Mouse (Mus musculus): ENCODE results near the gene Ccn2. TPM values are rescaled to one million over a fixed set of nuclear protein-coding genes. Genes with fewer than 3 reads are reported as not detected.

Ccn2 gene
- polyA plus RNA-seq, 1 experiment from 2014 or later: 0.84 TPM

DNA sequence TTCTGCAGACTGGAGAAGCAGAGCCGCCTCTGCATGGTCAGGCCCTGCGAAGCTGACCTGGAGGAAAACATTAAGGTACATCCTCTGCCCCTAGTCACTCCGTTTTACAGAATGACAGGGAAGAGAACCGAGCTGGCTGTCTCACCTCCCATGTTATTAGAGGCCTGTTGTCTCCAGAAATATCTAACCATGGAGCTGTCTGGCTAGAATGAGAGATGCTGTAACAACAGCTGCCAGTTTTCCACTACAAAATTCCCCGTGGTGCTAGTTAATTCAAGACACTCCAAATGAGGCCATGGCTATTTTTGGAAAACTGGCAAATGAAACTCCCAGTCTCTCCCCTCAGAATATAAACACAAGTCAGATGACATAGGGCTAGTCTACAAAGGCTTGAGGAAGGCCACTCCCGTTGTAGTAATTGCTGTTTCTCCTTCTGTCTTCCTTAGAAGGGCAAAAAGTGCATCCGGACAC is 1.7 kb downstream of the Ccn2 start:
- Histone ChIP-seq H3K27me3 (ENCODE audit: control insufficient read depth, insufficient read depth, low read length) (no peaks in the 10 kb centered on the region), H3K4me2 (ENCODE audit: low read depth, low read length) (peak overlapping the region; percentile 4; the same call in 1 of the 2 replicates), H3K4me1 (ENCODE audit: control insufficient read depth, insufficient read depth, low read length) (peaks cover 5% of the 10 kb centered on the region; the same call in 1 of the 2 replicates), H3K4me3 (ENCODE audit: low read depth, low read length) (no peak overlapping the region), H3K27ac (ENCODE audit: low read depth, low read length) (no peak overlapping the region), H3K9ac (replicated peaks; ENCODE audit: low read depth, low read length) (no peak overlapping the region), H3K36me3 (ENCODE audit: control insufficient read depth, insufficient read depth, low read length) (no peaks in the 10 kb centered on the region), H3K9me3 (ENCODE audit: control insufficient read depth, low read length) (no peaks in the 10 kb centered on the region)
- ATAC-seq (ENCODE audit: low read depth): no peak
- 68% methylated on average over 7 of the region's 7 CpGs for WGBS

DNA sequence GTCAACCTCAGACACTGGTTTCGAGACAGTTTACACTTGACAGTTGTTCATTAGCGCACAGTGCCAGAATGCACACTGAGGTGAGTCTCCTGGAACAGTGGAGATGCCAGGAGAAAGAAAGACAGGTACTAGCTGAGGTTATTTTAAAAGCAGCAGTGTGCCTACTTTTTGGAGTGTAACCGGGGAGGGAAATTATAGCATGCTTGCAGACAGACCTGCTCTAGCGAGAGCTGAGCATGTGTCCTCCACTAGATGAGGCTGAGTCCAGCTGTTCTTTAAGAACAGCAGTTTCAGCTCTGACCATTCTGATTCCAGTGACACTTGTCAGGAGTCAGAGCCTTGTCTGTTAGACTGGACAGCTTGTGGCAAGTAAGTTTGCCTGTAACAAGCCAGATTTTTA is 2.5 kb downstream of the Ccn2 start:
- peaks cover 5% of the 10 kb centered on the region; the same call in 1 of the 2 replicates for H3K4me1 ChIP-seq (ENCODE audit: control insufficient read depth, insufficient read depth, low read length)
- H3K4me3 ChIP-seq (ENCODE audit: low read depth, low read length): no peak overlapping the region
- H3K27ac ChIP-seq (ENCODE audit: low read depth, low read length): no peak overlapping the region
- H3K4me2 ChIP-seq (ENCODE audit: low read depth, low read length): no peak overlapping the region
- H3K9ac ChIP-seq (replicated peaks; ENCODE audit: low read depth, low read length): no peak overlapping the region
- no peaks in the 10 kb centered on the region for H3K9me3 ChIP-seq (ENCODE audit: control insufficient read depth, low read length)
- no peak for ATAC-seq (ENCODE audit: low read depth)
- H3K36me3 ChIP-seq (ENCODE audit: control insufficient read depth, insufficient read depth, low read length): no peaks in the 10 kb centered on the region
- no peaks in the 10 kb centered on the region for H3K27me3 ChIP-seq (ENCODE audit: control insufficient read depth, insufficient read depth, low read length)
- 86% methylated on average over 4 of the region's 4 CpGs for WGBS

DNA sequence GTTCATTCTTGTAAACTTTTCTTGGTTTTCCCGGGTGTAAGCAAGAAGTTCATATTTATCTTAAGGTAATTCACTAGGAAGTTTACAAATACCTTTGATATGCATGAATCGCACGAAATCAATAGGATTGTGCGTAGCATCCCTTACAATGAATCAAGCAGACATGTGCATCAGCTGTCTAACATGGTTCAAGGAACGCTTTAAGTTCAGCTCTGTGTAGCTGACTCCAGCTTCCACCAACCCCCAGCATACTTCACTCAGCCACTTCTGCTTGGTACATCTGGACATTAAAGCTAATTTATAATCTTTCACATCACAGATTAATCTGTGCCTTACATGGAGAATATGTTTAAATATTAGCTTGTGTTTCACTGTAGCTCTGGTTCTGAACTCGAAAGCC is 3.5 kb downstream of the Ccn2 start:
- Histone ChIP-seq H3K9me3 (ENCODE audit: control insufficient read depth, low read length) (no peaks in the 10 kb centered on the region), H3K4me1 (ENCODE audit: control insufficient read depth, insufficient read depth, low read length) (peaks cover 5% of the 10 kb centered on the region; the same call in 1 of the 2 replicates), H3K4me2 (ENCODE audit: low read depth, low read length) (no peak overlapping the region), H3K27ac (ENCODE audit: low read depth, low read length) (no peak overlapping the region), H3K9ac (replicated peaks; ENCODE audit: low read depth, low read length) (no peak overlapping the region), H3K27me3 (ENCODE audit: control insufficient read depth, insufficient read depth, low read length) (no peaks in the 10 kb centered on the region), H3K4me3 (ENCODE audit: low read depth, low read length) (no peak overlapping the region), H3K36me3 (ENCODE audit: control insufficient read depth, insufficient read depth, low read length) (no peaks in the 10 kb centered on the region)
- 88% methylated on average over 6 of the region's 6 CpGs for WGBS
- ATAC-seq (ENCODE audit: low read depth): no peak

DNA sequence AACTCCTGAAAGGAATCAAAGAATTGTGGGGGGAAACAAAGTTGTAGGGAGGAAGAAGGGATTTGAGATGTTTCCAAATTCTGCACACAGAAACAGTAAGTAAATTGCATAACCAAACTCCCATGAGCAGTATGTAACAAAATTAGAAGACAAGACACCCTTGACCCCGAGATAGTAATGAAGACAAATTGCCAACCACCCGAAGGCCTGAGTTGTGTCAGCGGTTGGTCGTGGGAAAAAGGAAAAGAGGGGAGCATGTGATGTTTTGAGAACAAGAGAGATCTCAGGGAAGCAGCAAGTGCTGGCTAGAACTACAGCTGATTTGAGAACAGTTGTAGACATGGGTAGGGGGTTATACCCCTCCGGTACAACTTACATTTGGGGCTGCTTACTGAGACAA is 4.6 kb downstream of the Ccn2 start:
- no peak for ATAC-seq (ENCODE audit: low read depth)
- no peak overlapping the region for H3K4me2 ChIP-seq (ENCODE audit: low read depth, low read length)
- H3K4me1 ChIP-seq (ENCODE audit: control insufficient read depth, insufficient read depth, low read length): peaks cover 5% of the 10 kb centered on the region; the same call in 1 of the 2 replicates
- H3K27ac ChIP-seq (ENCODE audit: low read depth, low read length): no peak overlapping the region
- H3K9ac ChIP-seq (replicated peaks; ENCODE audit: low read depth, low read length): no peak overlapping the region
- no peaks in the 10 kb centered on the region for H3K27me3 ChIP-seq (ENCODE audit: control insufficient read depth, insufficient read depth, low read length)
- H3K4me3 ChIP-seq (ENCODE audit: low read depth, low read length): no peak overlapping the region
- no peaks in the 10 kb centered on the region for H3K36me3 ChIP-seq (ENCODE audit: control insufficient read depth, insufficient read depth, low read length)
- H3K9me3 ChIP-seq (ENCODE audit: control insufficient read depth, low read length): no peaks in the 10 kb centered on the region
- 74% methylated on average over 5 of the region's 5 CpGs for WGBS

DNA sequence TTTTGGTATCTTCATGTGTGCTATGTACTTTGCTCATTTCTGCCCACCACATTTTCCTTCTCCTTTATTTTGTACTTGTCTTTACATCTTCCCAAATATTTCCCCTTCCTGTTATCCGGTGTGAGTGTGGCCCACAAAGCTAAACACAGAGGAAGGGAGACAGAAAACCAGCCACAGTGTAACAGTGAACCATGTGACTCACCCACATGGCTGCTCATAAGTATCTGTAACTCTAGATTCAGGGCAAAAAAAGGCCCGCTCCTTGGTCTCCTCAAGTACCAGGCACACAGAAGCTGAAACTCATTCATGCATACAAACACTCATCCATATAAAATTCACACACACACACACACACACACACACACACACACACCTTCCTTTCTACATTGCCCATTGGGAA is 7.8 kb downstream of the Ccn2 start:
- Histone ChIP-seq H3K4me1 (ENCODE audit: control insufficient read depth, insufficient read depth, low read length) (no peaks in the 10 kb centered on the region), H3K4me2 (ENCODE audit: low read depth, low read length) (no peak overlapping the region), H3K9me3 (ENCODE audit: control insufficient read depth, low read length) (no peaks in the 10 kb centered on the region), H3K36me3 (ENCODE audit: control insufficient read depth, insufficient read depth, low read length) (no peaks in the 10 kb centered on the region), H3K4me3 (ENCODE audit: low read depth, low read length) (no peak overlapping the region), H3K27ac (ENCODE audit: low read depth, low read length) (no peak overlapping the region), H3K9ac (replicated peaks; ENCODE audit: low read depth, low read length) (no peak overlapping the region), H3K27me3 (ENCODE audit: control insufficient read depth, insufficient read depth, low read length) (no peaks in the 10 kb centered on the region)
- WGBS: 94% methylated on average over 2 of the region's 2 CpGs
- no peak for ATAC-seq (ENCODE audit: low read depth)

DNA sequence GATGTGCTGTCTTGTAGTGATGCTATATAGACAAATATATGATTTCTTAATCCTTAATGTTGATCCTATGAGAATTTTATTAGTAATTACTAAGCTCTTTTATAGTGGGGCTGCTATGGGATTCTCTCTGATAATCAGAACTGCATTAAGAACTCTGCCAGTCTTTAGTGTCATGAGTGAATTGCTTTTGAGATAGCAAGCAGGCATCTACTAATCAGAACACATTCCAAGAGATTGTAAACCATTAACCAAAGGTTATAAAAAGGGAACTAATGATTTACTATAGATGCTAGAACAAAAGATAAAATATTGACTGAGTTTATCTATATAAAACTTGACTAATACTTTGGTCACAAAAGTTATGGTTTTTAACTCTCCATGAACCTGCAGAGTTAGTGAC is 8.5 kb downstream of the Ccn2 start:
- no peak for ATAC-seq (ENCODE audit: low read depth)
- no peaks in the 10 kb centered on the region for H3K36me3 ChIP-seq (ENCODE audit: control insufficient read depth, insufficient read depth, low read length)
- H3K9me3 ChIP-seq (ENCODE audit: control insufficient read depth, low read length): no peaks in the 10 kb centered on the region
- no peak overlapping the region for H3K4me3 ChIP-seq (ENCODE audit: low read depth, low read length)
- no peak overlapping the region for H3K9ac ChIP-seq (replicated peaks; ENCODE audit: low read depth, low read length)
- no peaks in the 10 kb centered on the region for H3K4me1 ChIP-seq (ENCODE audit: control insufficient read depth, insufficient read depth, low read length)
- H3K4me2 ChIP-seq (ENCODE audit: low read depth, low read length): no peak overlapping the region
- no peak overlapping the region for H3K27ac ChIP-seq (ENCODE audit: low read depth, low read length)
- H3K27me3 ChIP-seq (ENCODE audit: control insufficient read depth, insufficient read depth, low read length): no peaks in the 10 kb centered on the region

DNA sequence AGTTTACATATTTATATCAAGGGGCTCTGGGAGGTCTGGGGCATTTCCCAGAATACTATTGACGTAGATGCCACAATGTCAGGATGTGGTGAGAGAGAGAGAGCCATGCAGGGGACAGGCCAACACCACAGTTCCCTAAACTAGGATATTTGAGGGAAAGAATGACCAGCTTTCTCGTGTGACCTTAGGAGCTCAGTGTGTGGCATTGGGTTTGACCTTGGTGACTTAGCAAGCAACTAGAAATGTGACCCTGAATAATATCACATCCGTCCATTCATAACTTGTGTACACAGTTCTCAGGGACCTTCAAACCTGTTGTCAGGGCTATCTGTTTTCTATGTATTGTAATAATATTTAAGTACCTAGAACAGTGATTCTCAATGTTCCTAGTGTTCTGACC is 13.9 kb downstream of the Ccn2 start:
- no peak overlapping the region for H3K9ac ChIP-seq (replicated peaks; ENCODE audit: low read depth, low read length)
- H3K27ac ChIP-seq (ENCODE audit: low read depth, low read length): no peak overlapping the region
- H3K4me1 ChIP-seq (ENCODE audit: control insufficient read depth, insufficient read depth, low read length): no peaks in the 10 kb centered on the region
- H3K4me3 ChIP-seq (ENCODE audit: low read depth, low read length): no peak overlapping the region
- H3K9me3 ChIP-seq (ENCODE audit: control insufficient read depth, low read length): no peaks in the 10 kb centered on the region
- H3K27me3 ChIP-seq (ENCODE audit: control insufficient read depth, insufficient read depth, low read length): no peaks in the 10 kb centered on the region
- ATAC-seq (ENCODE audit: low read depth): no peak
- no peaks in the 10 kb centered on the region for H3K36me3 ChIP-seq (ENCODE audit: control insufficient read depth, insufficient read depth, low read length)
- WGBS: 93% methylated on average over 3 of the region's 3 CpGs
- H3K4me2 ChIP-seq (ENCODE audit: low read depth, low read length): no peak overlapping the region

DNA sequence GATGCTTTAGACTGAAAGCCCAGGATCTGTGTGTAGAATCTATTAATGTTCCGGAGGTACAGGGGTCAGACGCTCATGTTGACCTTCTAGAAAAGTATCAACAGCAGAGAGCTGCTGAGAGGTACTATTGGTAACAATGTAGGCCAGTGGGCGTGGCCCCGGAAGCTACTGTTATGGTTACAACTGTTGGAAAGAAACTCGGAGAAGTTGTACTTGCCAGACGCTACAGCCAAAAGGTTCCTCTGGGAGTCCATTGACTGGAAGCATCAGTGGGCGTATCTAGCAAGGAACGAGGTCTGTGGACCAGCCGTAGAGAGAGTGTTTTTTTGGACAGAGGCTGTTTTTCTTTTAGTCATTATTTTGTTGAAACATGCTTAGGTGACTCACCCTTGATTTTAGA is 14.5 kb downstream of the Ccn2 start:
- 90% methylated on average over 9 of the region's 9 CpGs for WGBS
- no peak overlapping the region for H3K4me3 ChIP-seq (ENCODE audit: low read depth, low read length)
- ATAC-seq (ENCODE audit: low read depth): no peak

DNA sequence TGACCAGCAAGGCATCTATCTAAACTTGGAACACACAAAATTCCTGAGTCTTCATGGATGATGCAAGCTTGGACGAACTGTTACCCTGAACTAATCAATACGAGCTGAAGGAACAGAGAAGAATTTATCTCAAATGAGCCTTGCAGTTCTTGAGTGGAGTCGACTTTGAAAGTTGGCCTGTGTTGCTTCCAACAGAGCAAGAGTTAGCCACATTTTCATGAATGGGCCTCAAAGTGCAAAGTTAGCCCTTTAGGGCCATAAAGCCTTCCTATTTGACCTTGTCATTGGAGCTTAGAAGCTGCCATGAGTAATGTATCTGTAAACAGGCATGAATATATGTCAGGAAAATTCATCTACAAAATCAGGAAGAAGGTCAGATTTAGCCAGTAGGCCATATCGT is 19.5 kb downstream of the Ccn2 start:
- no peaks in the 10 kb centered on the region for H3K4me1 ChIP-seq (ENCODE audit: control insufficient read depth, insufficient read depth, low read length)
- no peak overlapping the region for H3K27ac ChIP-seq (ENCODE audit: low read depth, low read length)
- H3K36me3 ChIP-seq (ENCODE audit: control insufficient read depth, insufficient read depth, low read length): no peaks in the 10 kb centered on the region
- no peak overlapping the region for H3K4me2 ChIP-seq (ENCODE audit: low read depth, low read length)
- no peak overlapping the region for H3K4me3 ChIP-seq (ENCODE audit: low read depth, low read length)
- WGBS: 90% methylated on average over 4 of the region's 4 CpGs
- no peaks in the 10 kb centered on the region for H3K9me3 ChIP-seq (ENCODE audit: control insufficient read depth, low read length)
- H3K27me3 ChIP-seq (ENCODE audit: control insufficient read depth, insufficient read depth, low read length): no peaks in the 10 kb centered on the region
- no peak overlapping the region for H3K9ac ChIP-seq (replicated peaks; ENCODE audit: low read depth, low read length)
- no peak for ATAC-seq (ENCODE audit: low read depth)

More for the DNA sequence above, 14.5 kb downstream of the Ccn2 start:
- H3K27me3 ChIP-seq (ENCODE audit: control insufficient read depth, insufficient read depth, low read length): no peaks in the 10 kb centered on the region
- H3K4me2 ChIP-seq (ENCODE audit: low read depth, low read length): no peak overlapping the region
- no peaks in the 10 kb centered on the region for H3K4me1 ChIP-seq (ENCODE audit: control insufficient read depth, insufficient read depth, low read length)
- H3K27ac ChIP-seq (ENCODE audit: low read depth, low read length): no peak overlapping the region
- H3K9me3 ChIP-seq (ENCODE audit: control insufficient read depth, low read length): no peaks in the 10 kb centered on the region
- H3K9ac ChIP-seq (replicated peaks; ENCODE audit: low read depth, low read length): no peak overlapping the region
- H3K36me3 ChIP-seq (ENCODE audit: control insufficient read depth, insufficient read depth, low read length): no peaks in the 10 kb centered on the region

DNA sequence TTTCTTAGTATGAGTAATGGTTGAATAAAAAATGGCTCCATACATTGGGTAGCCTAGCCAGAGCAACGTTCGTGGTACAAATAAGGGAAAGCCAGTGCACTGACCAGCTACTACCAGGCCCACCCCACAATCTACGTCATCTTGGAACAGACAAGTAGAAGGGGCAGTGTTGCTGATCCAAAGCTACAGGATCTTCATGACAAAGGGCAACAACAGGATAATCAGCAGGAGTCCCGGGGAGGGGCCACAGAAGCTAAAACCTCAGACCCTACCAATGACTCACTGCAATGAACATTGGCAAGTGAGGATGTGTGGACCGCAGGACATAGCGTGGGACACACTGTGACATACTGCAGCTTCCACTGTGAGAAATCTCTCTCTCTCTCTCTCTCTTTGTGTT is 20.6 kb downstream of the Ccn2 start:
- Histone ChIP-seq H3K9me3 (ENCODE audit: control insufficient read depth, low read length) (no peaks in the 10 kb centered on the region), H3K4me2 (ENCODE audit: low read depth, low read length) (no peak overlapping the region), H3K36me3 (ENCODE audit: control insufficient read depth, insufficient read depth, low read length) (no peaks in the 10 kb centered on the region), H3K27me3 (ENCODE audit: control insufficient read depth, insufficient read depth, low read length) (no peaks in the 10 kb centered on the region), H3K4me3 (ENCODE audit: low read depth, low read length) (no peak overlapping the region), H3K27ac (ENCODE audit: low read depth, low read length) (no peak overlapping the region), H3K4me1 (ENCODE audit: control insufficient read depth, insufficient read depth, low read length) (no peaks in the 10 kb centered on the region), H3K9ac (replicated peaks; ENCODE audit: low read depth, low read length) (no peak overlapping the region)
- WGBS: 87% methylated on average over 6 of the region's 6 CpGs
- no peak for ATAC-seq (ENCODE audit: low read depth)
